Mouse (Mus musculus) 3T3-L1 (cell line): ENCODE measurements around the gene Vgll4.
A peak's percentile ranks its signal among the peaks of the same experiment; 100 is the strongest.

ENCODE experiments used
- DNase-seq: peaks from one replicate; pipeline ENCODE4 v3.0.0-alpha.2; 2015; ENCODE audit warnings: low read depth, low spot score

The Vgll4 gene

DNA sequence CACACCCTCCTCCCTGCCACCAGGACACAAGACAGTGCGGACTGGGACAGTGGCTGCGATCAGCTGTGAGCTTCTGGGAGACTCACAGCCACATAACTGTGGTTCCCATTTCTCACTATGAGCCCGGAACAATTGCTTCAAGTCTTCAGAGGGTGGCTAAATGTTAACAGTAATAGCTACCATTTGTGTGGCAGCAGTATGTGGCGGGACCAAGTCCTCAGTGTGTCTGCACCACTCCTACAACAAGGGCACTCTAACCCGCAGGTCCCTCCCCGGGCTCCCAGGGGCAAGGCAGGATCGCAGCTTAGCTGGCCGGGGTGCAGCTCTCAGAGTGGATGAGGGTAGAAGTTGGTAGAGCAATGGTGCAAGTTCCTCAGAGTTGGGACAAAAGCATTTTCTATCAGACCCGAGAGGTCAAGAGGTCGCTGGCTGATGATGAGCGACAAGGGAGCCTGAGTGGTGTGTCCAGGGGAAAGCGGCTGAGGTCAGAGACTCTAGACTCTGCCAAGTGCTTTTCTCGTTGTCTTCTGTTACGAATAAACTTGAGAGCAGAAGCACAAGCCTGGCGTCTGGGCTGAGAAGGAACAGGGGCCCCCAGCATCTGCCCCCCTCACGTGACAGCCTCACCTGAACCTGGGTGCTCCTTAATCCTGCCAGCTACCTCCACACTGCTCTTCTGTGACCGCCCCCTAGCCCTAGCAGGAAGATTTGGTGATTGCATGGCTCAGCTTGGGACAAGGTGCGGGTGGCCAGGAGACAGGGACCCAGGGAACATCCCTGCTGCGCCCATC is 95.5 kb downstream of the Vgll4 start:
- DNase-seq = peak; percentile 65

DNA sequence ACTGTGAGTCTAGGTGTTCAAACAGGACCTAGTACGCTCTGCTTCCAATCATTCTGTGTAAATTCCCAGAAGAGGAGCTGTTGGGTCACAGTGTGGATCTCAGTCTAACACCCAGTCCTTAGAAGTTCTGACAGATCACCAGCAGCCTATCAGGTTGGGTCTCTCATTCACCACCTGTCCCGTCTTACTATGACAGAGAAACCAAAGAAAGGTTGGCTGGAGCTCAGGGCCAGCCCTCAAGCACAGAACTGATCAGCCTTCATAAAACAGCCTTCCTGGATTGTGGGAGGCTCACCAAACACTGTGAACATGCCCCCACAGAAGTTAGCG is 96.0 kb downstream of the Vgll4 start:
- DNase-seq = no peak

DNA sequence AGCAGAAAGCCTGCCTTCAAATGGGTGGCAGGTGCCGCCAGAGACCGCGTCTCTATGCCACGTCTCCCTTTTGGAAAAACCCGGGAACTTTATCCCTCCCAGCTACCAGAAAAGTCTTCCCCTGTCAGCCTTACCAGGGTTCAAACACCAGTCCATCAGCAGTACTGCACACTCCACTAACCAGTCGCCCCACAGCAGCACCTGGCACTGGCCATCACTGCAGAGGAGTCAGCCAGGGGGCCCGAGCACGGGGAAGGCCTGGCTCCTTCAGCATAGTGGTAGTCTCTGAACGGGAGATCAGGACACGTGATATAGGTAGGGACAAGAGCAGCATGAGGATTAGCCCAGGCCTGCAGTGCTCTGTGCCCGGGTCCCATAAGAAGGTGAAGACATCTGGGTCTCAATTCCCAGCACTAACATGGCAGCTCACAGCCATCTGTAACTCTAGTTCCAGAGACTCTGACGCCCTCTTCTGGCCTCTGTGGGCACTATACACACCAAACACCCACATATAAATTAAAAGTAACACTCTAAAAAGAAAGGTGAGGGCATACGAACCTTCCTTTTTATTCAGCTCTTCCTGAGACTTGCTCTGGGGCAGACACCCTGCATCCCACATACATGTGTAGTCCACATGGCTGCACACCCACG is 98.7 kb downstream of the Vgll4 start:
- DNase-seq = no peak

- no peak for DNase-seq
Observed at GRCm38 (mm10) chr6:114869501-114870076, 100.2 kb downstream of the Vgll4 start.

GRCm38 (mm10) chr6:114868656-114869055 is 101.1 kb downstream of the Vgll4 start:
- no peak for DNase-seq

- DNase-seq = no peak
Observed at GRCm38 (mm10) chr6:114866619-114867018, 103.2 kb downstream of the Vgll4 start.

DNA sequence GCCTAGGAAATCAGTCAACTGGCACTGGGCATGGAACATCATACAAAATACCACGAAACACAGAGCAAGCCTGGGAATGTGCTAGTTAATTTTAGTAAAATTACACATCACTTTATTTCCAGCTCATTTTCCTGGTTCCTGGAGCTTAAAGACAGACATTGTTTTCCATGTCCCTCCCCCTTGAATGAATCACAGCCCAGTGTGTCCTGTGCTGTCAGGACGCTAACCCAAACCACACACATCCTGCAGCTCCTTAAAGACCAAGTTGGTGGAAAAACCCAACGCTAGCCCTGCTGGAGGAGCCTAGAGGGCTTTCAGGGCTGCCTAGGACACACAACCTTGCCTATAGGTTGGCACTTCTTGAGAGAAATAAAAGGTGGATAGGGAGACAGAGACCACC is 103.7 kb downstream of the Vgll4 start:
- peak; percentile 91 for DNase-seq

- no peak for DNase-seq
Observed at GRCm38 (mm10) chr6:114864421-114864820, 105.4 kb downstream of the Vgll4 start.

DNA sequence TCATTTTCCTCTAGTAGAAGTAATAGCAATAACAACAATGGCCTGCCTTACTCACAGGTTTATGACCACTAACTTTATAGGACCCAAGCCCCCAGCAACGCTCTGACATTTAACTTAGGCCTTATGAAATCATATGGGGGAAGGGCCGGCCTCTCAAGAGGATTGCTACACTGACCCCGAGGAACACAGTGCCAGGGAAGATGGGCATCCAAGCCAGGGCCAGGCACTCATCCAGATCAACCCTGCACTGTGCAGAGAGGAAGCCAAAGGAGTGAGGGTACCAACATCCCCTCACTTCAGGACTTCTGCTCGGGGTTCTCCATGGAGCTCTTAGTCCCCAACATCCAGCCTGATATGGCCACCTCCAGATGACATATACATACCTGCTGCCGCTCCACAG is 106.3 kb downstream of the Vgll4 start:
- DNase-seq = no peak

DNA sequence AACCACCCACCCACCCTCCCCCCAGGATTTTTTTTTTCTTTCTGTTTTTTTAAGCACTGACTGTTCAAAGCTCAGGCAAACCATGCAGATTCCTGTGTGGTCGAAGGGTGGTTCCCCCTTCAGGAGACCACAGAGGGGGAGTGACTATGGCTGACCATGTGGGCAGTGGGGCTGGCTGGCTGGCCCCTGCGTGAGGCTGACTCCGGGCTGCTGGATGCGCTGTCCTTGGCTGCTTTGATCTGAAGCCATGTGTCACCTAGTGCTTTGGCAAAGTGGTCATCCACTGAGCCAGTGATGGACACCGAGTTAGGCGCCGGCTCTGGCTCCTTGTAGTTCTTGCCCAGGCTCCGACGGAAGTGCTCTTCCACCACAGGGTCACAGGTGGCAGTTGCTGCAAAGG is 107.7 kb downstream of the Vgll4 start:
- no peak for DNase-seq

- no peak for DNase-seq
Observed at GRCm38 (mm10) chr6:114861591-114861990, 108.2 kb downstream of the Vgll4 start.

DNA sequence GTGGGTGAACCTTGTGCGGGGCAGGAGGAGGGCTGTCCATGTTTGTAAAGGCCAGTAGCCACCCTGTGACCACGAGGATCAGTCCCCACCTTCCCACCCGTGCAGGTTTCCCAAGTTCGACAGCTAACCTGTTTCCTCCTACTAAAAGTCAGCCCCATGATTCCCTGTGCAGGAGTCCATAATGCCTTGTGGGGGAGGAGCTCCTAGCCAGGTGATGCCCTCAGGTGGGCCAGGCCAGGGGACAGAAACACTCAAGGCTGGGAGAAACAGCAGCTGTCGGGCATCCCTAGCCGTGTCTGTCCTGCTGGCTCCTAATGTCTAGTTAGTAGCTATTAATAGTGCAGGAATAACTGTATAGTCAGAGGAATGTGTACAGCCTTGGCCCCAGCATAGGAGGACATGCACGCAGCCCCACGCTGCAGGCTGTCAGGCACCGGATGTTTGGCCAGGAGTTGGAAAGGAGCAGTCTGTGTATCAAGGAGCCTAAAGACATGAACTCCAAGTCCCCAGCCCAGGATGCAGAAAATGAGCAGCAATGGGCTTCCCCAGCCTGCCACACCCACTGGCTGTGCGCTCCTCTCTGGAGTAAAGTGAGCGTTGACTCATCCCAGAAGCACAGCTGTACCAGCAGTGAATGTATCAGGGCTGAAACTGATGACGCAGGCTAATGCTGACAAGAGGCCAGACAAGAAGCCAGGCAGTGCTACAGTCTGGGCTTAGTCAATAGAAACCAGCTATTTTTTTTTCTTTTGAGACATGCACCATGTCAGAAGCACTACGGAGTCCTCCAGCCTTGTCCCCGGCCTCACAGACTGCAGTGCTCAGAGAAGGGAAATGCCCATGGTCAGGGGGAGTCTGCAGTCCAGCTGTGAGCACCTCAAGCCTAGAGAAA is 108.9 kb downstream of the Vgll4 start:
- peak; percentile 99 for DNase-seq

DNA sequence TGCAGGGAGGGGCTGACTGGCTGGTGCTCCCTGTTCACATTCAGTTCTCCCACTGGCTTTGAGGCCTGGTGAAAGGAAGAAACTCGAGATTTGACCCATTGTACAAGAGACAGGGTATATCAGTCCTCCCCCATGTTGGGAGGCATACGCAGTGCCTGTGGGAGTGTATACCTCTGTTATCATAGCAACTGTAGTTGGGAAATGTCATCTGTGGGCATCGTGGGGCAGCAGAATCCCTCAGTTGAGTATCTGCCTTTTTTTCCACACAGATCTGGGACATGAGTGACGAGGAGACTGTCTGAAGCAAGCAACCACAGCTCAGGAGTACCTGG is 111.1 kb downstream of the Vgll4 start:
- DNase-seq = no peak

- no peak for DNase-seq
Observed at GRCm38 (mm10) chr6:114857996-114858721, 111.6 kb downstream of the Vgll4 start.

DNA sequence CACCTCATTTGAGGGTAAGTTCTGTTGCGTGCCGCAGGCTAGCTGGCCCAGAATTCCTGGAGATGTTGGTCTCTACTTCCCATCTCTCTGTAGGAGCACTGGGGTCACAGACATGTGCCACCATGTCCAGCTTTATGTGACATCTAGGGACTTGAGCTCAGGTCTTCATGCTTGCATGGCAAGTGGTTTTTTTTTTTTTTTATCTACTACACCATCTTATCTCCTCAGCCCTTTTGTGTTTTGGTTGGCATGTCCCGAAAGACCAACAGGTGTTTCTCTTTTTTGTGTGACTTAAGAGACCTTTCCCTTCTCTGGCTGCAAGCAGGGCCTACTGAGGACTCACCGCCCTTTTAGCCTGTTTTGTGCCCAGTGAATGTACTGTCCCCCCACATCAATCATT is 113.3 kb downstream of the Vgll4 start:
- no peak for DNase-seq

DNA sequence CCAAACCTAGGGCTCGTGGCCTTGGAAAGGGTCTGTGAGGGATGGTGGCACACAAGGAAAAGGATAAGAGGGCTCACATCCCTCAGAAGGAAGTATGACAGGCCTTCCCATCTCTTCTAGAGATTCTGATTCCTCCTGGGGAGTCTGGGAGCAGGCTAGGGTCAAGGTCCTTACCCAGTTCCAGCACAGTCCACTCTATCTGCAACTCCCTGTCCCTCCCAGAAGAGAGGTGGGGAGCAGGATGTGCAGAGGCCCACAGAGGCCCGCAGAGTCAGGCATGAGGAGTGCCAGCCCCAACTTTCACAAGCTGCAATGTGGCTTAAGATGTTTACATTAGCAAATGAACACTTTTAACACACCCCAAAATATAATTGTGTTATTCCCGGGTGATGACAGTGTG is 114.2 kb downstream of the Vgll4 start:
- no peak for DNase-seq

DNA sequence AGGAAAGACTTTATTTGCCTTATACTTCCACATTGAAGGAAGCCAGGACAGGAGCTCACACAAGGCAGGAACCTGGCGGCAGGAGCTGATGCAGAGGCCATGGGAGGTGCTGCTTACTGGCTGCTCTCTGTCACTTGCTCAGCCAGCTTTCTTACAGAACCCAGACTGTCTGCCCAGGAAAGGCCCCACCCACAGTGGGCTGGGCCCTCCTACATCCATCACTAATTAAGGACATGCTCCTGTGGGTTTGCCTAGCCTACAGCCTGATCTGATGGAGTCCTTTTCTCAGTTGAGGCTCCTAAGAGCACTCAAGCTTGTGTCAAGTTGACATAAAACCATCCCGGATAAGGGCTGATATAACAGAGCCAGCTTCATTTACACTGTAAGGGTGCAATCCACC is 115.4 kb downstream of the Vgll4 start:
- no peak for DNase-seq

- DNase-seq = peak; percentile 71
Observed at GRCm38 (mm10) chr6:114852739-114853138, 117.1 kb downstream of the Vgll4 start.

- DNase-seq = no peak
Observed at GRCm38 (mm10) chr6:114851688-114852087, 118.1 kb downstream of the Vgll4 start.

GRCm38 (mm10) chr6:114849787-114850186 is 120.0 kb downstream of the Vgll4 start:
- DNase-seq = no peak

- no peak for DNase-seq
Observed at GRCm38 (mm10) chr6:114848761-114849160, 121.0 kb downstream of the Vgll4 start.
